Mouse (Mus musculus): ENCODE data around the gene Greb1.

The Greb1 gene

DNA sequence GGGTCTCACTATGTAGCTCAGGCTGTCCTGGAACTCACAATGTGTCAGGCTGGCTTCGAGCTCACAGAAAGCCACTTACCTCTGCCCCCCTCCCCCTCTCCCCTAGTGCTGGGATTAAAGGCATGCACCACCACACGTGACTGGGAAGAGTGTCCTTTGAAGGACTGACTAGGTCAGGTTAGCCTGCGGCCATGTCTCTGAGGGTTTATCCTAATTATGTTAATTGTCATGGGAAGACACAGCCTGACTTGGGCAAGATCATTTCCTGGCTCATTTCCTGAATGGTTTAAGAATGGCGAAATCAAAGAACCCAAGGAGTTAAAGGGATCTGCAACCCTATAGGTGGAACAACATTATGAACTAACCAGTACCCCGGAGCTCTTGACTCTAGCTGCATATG is 105.9 kb downstream of the Greb1 start:
- no peak for DNase-seq (ENCODE audit: low spot score in 2 of 2)

- no peak for DNase-seq (ENCODE audit: low spot score in 2 of 2)
Measured at GRCm38 (mm10) chr12:16690631-16691030, 110.1 kb downstream of the Greb1 start.

DNA sequence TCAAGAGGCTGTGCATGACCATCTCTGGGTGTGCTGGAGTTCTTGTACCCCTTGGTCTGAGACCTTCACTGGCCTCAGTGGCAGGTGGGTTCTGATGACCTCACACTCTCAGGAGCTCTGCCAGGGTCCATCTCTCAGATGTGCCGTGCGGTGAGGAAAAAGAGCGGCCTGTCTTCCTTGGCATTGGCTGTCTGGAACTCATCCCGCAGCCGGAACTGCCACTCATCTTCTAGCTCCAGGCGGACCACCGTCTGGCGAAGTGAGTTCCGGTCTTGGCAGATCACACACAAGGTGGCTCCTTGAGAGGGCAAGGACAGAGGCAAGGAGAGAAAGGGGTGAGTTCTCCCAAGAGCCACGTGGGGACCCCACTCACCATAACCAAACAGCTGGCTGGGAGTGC is 128.4 kb downstream of the Greb1 start:
- no peak for DNase-seq (ENCODE audit: low spot score in 2 of 2)

DNA sequence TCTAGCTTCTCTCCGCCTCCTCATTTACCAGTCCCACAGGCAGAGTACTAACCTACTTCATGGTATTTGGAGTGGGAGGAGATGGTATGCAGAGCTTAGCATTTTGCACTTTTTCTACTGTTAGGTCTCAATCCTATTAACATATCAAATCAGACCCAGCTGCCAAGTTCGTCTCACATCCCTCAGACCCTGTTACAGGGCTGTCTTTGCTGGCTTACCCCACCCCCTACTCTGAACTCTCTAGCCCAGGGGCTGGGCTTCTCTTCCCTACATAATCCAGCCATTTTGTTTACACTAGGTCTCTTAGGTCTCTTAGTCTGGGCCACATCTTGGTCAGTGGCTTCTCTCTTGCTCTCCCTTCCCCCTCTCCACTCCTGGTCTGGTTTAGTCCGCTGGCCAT is 131.5 kb downstream of the Greb1 start:
- DNase-seq (ENCODE audit: low spot score in 2 of 2): no peak

- DNase-seq (ENCODE audit: low spot score in 2 of 2): no peak
Measured at GRCm38 (mm10) chr12:16665022-16665421, 135.7 kb downstream of the Greb1 start.

GRCm38 (mm10) chr12:16662955-16663585 is 137.6 kb downstream of the Greb1 start:
- DNase-seq (ENCODE audit: low spot score in 2 of 2): no peak

DNA sequence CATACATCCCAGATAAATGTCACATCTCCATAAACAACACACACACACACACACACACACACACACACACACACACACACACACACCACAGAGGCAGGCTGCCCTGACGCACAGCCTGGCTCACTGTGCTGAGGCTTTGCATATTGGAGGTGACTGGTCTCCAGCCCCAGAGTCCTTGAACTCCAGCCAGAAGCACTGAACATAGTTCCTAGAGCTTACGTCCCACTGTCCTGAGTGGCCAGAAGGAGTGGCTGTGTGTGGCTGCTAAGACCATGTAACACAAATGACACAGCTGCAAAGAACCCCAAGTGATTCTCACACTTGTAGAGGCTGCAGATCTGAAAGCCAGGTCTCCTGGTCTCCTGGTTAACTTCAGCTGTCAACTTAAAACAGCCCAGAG is 138.8 kb downstream of the Greb1 start:
- DNase-seq (ENCODE audit: low spot score in 2 of 2): no peak

- no peak for DNase-seq (ENCODE audit: low spot score in 2 of 2)
Measured at GRCm38 (mm10) chr12:16661459-16661858, 139.2 kb downstream of the Greb1 start.

DNA sequence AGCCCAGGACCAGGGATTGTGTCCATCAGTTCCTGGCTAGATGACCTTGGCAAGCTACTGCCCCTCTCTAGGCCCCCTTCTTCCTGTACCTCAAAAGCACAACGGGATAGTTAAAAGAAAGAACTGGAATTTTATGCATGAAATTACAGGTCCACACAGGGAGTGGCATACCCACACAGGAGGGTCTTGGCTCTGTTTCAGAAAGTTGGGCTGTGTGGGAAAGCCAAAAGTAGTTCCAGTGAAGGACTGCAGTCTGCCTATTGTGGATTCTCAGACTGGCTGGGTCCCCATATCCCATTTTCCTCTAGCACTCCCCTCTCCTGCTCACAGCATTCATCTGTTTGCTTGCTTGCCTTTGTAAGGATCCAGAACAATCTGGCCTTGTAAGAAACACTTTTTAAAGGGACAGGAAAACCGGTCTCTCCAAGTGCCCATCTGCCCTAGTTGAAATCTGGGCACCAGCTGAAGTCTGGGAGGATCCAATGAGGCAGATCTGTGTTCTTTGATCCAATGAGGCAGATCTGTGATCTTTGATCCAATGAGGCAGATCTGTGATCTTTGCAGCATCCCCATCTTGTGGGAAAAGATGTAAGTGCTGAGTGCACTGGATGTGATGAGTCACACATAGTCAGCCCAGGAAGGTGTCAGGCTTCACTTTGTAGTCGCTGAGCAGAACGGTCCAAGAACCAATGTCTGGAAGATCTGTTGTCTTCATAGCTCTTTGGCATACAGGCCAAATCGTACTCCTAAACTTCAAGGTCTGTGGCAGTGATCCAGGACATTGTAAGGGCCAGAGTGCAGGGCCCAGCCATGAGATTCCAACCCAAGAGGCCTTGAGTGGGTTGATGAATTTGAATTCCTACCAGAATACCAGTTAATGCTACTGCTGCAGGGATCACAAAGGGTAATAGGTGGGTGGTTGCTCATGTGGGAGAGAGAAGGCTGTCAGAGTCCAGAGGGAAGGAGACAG is 143.5 kb downstream of the Greb1 start:
- DNase-seq (ENCODE audit: low spot score in 2 of 2): no peak

GRCm38 (mm10) chr12:16655604-16656003 is 145.1 kb downstream of the Greb1 start:
- DNase-seq (ENCODE audit: low spot score in 2 of 2): no peak

DNA sequence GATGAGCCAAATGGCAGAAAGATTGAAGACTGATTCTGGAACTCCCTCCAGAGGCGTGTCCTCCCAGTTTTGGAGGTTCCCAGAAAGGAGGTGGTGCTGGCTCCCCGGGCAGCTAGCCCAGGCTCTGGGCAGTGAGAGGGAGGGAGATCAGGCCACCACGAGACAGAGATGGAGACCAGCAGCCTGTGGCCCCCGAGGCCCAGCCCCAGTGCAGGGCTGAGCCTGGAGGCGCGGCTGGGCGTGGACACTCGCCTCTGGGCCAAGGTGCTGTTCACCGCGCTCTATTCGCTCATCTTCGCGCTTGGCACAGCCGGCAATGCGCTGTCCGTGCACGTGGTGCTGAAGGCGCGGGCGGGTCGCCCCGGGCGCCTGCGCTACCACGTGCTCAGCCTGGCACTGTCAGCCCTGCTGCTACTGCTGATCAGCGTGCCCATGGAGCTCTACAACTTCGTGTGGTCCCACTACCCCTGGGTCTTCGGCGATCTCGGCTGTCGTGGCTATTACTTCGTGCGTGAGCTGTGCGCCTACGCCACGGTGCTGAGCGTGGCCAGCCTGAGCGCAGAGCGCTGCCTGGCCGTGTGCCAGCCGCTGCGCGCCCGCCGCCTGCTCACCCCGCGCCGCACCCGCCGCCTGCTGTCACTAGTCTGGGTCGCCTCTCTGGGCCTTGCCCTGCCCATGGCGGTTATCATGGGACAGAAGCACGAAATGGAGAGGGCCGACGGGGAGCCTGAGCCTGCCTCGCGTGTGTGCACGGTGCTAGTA is 147.2 kb downstream of the Greb1 start, which contains the start of gene Ntsr2:
Ntsr2 (plus strand) TSS at position 51 of the 762 bp plus-strand sequence.
- DNase-seq (ENCODE audit: low spot score in 2 of 2): peak; percentile 72 to 84

DNA sequence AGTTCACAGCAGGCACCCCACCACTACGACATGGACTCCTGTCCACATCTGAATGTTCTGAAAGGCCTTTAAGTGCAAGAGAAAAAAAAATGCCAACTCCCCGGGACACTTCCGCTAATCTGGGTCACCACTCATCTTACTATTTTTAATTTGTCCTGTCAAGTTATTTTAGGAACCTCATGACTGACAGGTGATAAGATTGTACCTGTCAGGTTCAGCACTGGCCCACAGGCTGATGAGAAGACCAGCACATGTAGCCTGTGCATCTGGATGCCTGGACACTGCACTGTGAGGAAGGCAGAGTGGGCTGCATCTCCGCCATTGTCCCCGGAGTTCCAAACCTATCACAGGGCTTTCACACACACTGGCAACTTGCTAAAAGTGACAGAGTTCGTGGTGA is 150.9 kb downstream of the Greb1 start:
- no peak for DNase-seq (ENCODE audit: low spot score in 2 of 2)

- no peak for DNase-seq (ENCODE audit: low spot score in 2 of 2)
Measured at GRCm38 (mm10) chr12:16648273-16648672, 152.4 kb downstream of the Greb1 start.

DNA sequence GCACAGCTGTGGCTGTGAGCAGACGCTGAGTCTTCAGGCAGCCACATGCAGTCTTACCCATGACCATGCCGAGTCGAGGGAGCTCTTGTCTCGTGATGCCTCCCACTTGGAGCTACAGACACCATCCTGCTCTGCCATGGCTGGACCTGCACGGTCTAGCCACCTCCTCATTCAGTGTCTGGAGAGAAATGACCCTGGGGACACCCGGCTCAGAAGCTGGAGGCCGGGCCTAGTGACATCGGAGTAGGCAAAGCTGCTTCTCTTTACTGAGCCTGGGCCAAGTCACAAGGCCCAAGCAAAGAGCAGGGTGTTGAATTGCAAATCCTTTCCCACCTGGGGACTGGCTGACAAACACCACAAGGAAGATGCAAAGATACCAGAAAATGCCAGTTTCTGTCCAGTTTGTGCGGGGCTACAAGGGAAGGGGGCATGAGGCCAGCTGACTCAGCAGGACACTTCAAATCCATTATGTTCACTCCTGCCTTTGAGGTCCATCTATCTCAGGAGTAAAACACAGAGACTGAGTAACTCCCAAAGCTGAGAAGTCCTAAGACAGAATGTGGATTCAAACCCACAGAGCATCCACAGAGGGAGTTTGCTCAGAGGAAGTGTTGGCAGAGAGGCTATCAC is 153.8 kb downstream of the Greb1 start:
- no peak for DNase-seq (ENCODE audit: low spot score in 2 of 2)

DNA sequence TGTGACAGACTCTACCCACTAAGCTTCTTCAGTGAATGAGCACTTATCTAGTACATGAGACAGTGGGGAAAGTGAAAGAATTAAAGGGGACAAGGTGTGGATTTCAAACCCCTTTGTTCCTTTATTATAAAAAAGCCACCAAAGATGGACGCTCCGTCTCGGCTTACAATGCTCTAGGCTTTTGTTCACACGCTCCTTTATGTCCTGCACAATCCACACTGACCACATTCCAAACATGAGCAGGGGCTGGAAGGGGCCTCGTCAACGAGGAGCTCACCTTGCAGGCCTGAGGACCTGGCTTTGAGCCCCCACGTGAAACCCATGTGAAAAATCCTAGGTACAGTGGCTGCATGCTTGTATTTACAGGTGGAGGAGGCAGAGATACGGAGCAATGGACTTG is 156.0 kb downstream of the Greb1 start:
- DNase-seq (ENCODE audit: low spot score in 2 of 2): no peak

DNA sequence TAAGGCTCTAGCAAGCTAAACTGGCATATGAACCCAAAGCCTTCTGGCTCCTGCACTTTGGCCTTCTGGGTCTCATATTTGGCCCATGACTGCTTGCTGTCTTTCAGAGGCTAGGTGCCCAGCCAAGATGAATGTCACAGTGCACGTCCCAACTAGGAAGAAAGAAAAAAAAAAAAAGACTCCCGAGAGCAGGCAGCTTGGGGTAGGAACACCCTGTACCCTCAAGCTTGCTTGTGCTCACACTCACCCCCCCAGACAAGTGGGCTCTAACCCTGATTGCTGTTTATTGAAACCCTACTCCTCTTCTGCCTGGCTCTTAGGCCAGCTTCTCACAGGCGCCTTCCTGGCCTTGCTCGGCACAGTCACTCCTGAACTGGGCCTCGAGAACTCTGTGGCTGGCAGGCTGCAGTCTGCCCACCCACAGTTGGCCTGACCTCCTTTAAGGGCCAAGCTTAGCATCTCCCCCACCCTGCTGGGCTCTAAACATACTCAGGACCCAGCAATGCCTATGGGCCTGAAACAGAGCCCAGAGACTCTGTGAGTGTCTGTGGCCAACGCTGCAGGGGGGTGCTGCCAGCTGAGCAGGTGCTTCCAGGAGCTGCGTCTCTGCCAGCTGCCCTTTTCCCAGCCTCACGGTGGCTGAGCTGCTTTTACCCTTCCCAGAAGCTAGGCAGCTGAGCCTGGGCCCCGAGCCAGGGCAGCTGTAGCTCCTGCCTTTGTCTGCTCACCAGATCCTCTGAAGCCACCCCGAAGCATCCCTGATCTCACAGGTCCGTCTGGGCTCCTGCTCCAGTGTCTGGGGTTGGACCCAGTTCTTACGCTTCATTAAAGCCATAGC is 157.0 kb downstream of the Greb1 start:
- DNase-seq (ENCODE audit: low spot score in 2 of 2): no peak

GRCm38 (mm10) chr12:16642000-16642399 is 158.7 kb downstream of the Greb1 start:
- DNase-seq (ENCODE audit: low spot score in 2 of 2): no peak

GRCm38 (mm10) chr12:16640075-16640474 is 160.6 kb downstream of the Greb1 start:
- no peak for DNase-seq (ENCODE audit: low spot score in 2 of 2)

DNA sequence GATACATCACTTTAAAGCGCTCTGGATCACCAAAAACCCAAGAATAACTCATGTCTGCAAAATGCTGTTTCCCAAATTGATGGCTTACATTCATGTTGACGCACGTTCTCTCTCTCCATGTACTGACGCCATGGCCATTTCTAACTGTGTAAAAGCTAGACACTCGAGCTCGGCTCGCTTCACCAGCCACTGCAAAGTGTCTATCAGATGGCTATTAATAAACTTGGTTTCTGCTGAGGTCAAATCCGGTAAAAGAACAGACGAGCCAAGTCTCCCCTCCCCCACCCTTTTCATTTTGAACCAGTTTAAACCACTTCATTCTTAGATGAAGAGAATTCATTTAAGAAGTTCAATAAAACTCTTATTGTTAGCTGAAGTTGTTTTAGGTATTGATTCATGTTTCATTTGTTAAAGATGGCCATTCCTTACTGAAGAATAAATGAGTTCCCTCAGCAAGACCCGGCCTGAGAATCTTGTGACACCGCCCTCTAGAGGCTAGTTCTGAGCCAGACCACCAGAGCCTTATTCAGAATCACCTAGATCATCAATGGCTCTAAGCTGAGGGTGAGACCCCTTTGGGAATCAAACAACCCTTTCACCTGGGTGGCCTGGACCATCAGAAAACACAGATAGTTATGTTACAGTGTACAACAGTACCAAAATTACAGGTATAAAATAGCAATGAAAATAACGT is 161.5 kb downstream of the Greb1 start:
- no peak for DNase-seq (ENCODE audit: low spot score in 2 of 2)

DNA sequence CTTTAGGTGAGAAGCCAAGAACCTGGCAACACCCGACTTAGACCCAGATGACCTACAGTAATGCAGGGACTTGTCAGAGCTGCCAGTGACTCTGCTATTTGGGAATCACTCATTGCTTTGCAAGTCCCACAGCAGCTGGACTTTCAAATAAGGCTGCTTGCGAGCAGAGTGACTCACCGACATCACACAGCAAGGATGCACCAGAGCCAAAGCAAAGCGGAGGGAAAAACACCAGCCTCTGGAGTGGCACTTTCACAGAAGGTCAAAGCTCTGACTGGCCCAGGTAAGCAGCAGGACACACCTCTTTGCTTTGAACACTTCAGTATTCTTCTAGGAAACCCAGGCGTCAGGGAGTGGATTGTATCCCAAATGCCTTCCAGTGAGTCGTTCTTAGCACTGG is 164.9 kb downstream of the Greb1 start:
- no peak for DNase-seq (ENCODE audit: low spot score in 2 of 2)

Measured in urinary bladder, postnatal 4 days (tissue).